Comparison of ENCODE assay signal across 21 mouse cellular contexts in the genomic region with DNA sequence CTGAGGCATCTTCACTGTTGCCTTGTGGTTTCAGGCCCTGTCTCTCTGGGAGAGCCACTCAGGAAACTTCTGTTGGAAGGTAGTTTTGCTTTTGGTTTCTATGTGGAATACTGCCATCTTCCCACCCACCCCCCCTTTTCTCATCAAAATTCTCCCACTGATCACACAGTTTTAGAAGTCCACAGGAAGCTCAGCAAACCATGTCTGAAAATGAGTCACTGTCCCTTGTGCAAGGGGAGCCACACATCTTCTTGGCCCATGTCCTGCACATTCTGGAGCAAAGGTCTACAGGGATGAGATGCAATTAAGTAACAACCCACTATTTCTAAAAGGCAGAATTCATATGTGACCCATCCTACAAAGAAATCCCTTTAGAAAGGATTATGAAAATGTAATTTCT. TPM values are rescaled to one million over a fixed set of nuclear protein-coding genes. Genes with fewer than 3 reads are reported as not detected.
DNase-seq lines count a peak whose midpoint lies in the region; ATAC-seq lines count a peak whose summit lies in the region.
"Had no signal": no experiment of that assay in that cellular context is flagged by ENCODE, and none has a peak within 500 bp of the region (broad histone marks: within the 10 kb centered on the region; RNA-seq: fewer than 3 reads in every experiment).

No protein-coding gene starts in this region.

- no peak overlapping the region for H3K9ac ChIP-seq in forebrain, embryonic 16.5 days (replicated peaks; ENCODE audit: low read depth, low read length)
- H3K9ac ChIP-seq: forebrain, embryonic 15.5 days; hindbrain, embryonic 13.5 days; lung, embryonic 14.5 days; midbrain, embryonic 13.5 days had no signal

- H3K4me1 ChIP-seq in forebrain, embryonic 16.5 days (replicated peaks; ENCODE audit: control insufficient read depth, insufficient read depth, low read length): no peaks in the 10 kb centered on the region
- H3K4me1 ChIP-seq: embryonic facial prominence, embryonic 10.5 days; forebrain, embryonic 15.5 days; hindbrain, embryonic 13.5 days; midbrain, embryonic 13.5 days had no signal

- DNase-seq in frontal cortex, postnatal 36 days (ENCODE audit: low spot score in 2 of 2): no peak
- peak; percentile 21 for DNase-seq in lung, postnatal 25 days (ENCODE audit: low spot score)
- DNase-seq in lung, postnatal 14 days: no peak
- no peak for DNase-seq in yolk sac, embryonic 10.5 days (ENCODE audit: low spot score)
- DNase-seq: adrenal gland, postnatal 10 days; B cell, adult 2 months; cerebellum, postnatal 36 days; gastrocnemius, postnatal 10 days; kidney, adult 18-20 months; kidney, postnatal 14 days; lung, embryonic 14.5 days; right cerebral cortex, postnatal 25 days had no signal

- peak overlapping the region; percentile 8; the same call in 1 of the 2 replicates for H3K4me3 ChIP-seq in macrophage (ENCODE audit: inconsistent target)
- H3K4me3 ChIP-seq in forebrain, embryonic 16.5 days (replicated peaks; ENCODE audit: low read length): no peak overlapping the region
- H3K4me3 ChIP-seq: embryonic facial prominence, embryonic 10.5 days; erythroblast, embryonic 14.5 days; forebrain, embryonic 15.5 days; hindbrain, embryonic 13.5 days; midbrain, embryonic 13.5 days had no signal

- H3K9me3 ChIP-seq in forebrain, embryonic 16.5 days (ENCODE audit: control insufficient read depth, low read length): no peaks in the 10 kb centered on the region
- H3K9me3 ChIP-seq: embryonic facial prominence, embryonic 10.5 days; forebrain, embryonic 15.5 days; hindbrain, embryonic 13.5 days; midbrain, embryonic 13.5 days had no signal

- no peak overlapping the region for H3K4me2 ChIP-seq in forebrain, embryonic 16.5 days (ENCODE audit: low read length)
- H3K4me2 ChIP-seq: forebrain, embryonic 15.5 days; hindbrain, embryonic 13.5 days; lung, embryonic 14.5 days; midbrain, embryonic 13.5 days had no signal

- H3K36me3 ChIP-seq in macrophage (ENCODE audit: inconsistent target): no peaks in the 10 kb centered on the region
- H3K36me3 ChIP-seq in forebrain, embryonic 16.5 days (ENCODE audit: control insufficient read depth, insufficient read depth): no peaks in the 10 kb centered on the region
- H3K36me3 ChIP-seq: embryonic facial prominence, embryonic 10.5 days; forebrain, embryonic 15.5 days; hindbrain, embryonic 13.5 days; midbrain, embryonic 13.5 days had no signal

- H3K27ac ChIP-seq in macrophage: peak overlapping the region; percentile 91
- no peak overlapping the region for H3K27ac ChIP-seq in forebrain, embryonic 16.5 days (ENCODE audit: low read length)
- H3K27ac ChIP-seq: embryonic facial prominence, embryonic 10.5 days; forebrain, embryonic 15.5 days; hindbrain, embryonic 13.5 days; midbrain, embryonic 13.5 days had no signal

- H3K27me3 ChIP-seq in forebrain, embryonic 16.5 days (replicated peaks; ENCODE audit: control insufficient read depth, insufficient read depth, low read length): no peaks in the 10 kb centered on the region
- H3K27me3 ChIP-seq: forebrain, embryonic 15.5 days; hindbrain, embryonic 13.5 days; midbrain, embryonic 13.5 days had no signal

- peak; percentile 74 for ATAC-seq in frontal cortex, adult (ENCODE audit: low TSS enrichment)
- no peak for ATAC-seq in inflammation-experienced regulatory T-cells, adult 6 months
- no peak for ATAC-seq in forebrain, embryonic 16.5 days
- ATAC-seq: forebrain, embryonic 15.5 days; midbrain, embryonic 13.5 days had no signal

- no peaks in the 10 kb centered on the region for H3K79me2 ChIP-seq in macrophage (ENCODE audit: inconsistent target)

RNA-seq across cellular contexts. Expression of a gene that starts 14.6 kb away (rescaled TPM):
- total RNA-seq in macrophage (2018; cell fraction: chromatin; rRNA removed): 100 to 1,000 TPM; 172 to 523 (median 240) TPM
- total RNA-seq in macrophage (2018; cell fraction: cytosol; rRNA removed): 10 to 100 TPM; 27.7 to 46.7 (median 32.6) TPM
- 100 to 1,000 TPM in 24 of 26 experiments, 10 to 100 TPM in 2; 94.1 to 354 (median 142) TPM for total RNA-seq in macrophage (2018; cell fraction: nucleus; rRNA removed)
- 20.5 to 29.2 TPM (median 22.2 TPM) in 3 replicates for polyA plus RNA-seq in macrophage (2018)
- 10 to 100 TPM; 79.9 to 99.7 (median 94.7) TPM for polyA plus RNA-seq in inflammation-experienced regulatory T-cells, adult 6 months (2017; shearing (Covaris generic))
- polyA plus RNA-seq in forebrain, embryonic 16.5 days (2015; fragmentation: Nextera tagmentation; extraction: Ambion mirVana): 9.8 and 11.1 TPM in 2 replicates
